Comparison of ENCODE assay signal across 9 mouse cellular contexts in genomic region chr13:8869578-8870157, GRCm38 (mm10). TPM values are rescaled to one million over a fixed set of nuclear protein-coding genes. Genes with fewer than 3 reads are reported as not detected.
DNase-seq lines count a peak whose midpoint lies in the region; ATAC-seq and TF ChIP-seq lines count a peak whose summit lies in the region.
"Had no signal": no experiment of that assay in that cellular context is flagged by ENCODE, and none has a peak within 500 bp of the region (broad histone marks: within the 10 kb centered on the region; RNA-seq: fewer than 3 reads in every experiment).

No protein-coding gene starts in this region.

- no peaks in the 10 kb centered on the region for H3K27me3 ChIP-seq in embryonic facial prominence, embryonic 11.5 days (ENCODE audit: control insufficient read depth, insufficient read depth, low read length)
- H3K27me3 ChIP-seq in midbrain, postnatal 0 days (ENCODE audit: insufficient read depth, low read length), result no peaks in the 10 kb centered on the region

- no peak for ATAC-seq in embryonic facial prominence, embryonic 11.5 days (replicated peaks; ENCODE audit: insufficient number of reproducible peaks, low FRiP score, low TSS enrichment, low read depth)
- ATAC-seq in midbrain, postnatal 0 days (ENCODE audit: low FRiP score), result no peak

- peak overlapping the region; percentile 85 for H3K9ac ChIP-seq in embryonic facial prominence, embryonic 11.5 days (replicated peaks; ENCODE audit: low read length)
- peak overlapping the region; percentile 92 for H3K9ac ChIP-seq in midbrain, postnatal 0 days (replicated peaks; ENCODE audit: low read length, poor library complexity, severe bottlenecking)

- peak overlapping the region; percentile 99; the same call in 1 of the 2 replicates for H3K27ac ChIP-seq in layer of hippocampus, adult 2 months
- no peak overlapping the region for H3K27ac ChIP-seq in embryonic facial prominence, embryonic 11.5 days (replicated peaks; ENCODE audit: low read depth, low read length)
- H3K27ac ChIP-seq in midbrain, postnatal 0 days (ENCODE audit: low read depth, low read length), result no peak overlapping the region

- peak overlapping the region; percentile 69 for H3K4me3 ChIP-seq in layer of hippocampus, adult 2 months
- H3K4me3 ChIP-seq in embryonic facial prominence, embryonic 11.5 days (ENCODE audit: low read depth, low read length), result peak overlapping the region; percentile 85
- H3K4me3 ChIP-seq in midbrain, postnatal 0 days (ENCODE audit: low read depth, low read length), result peak overlapping the region; percentile 86

- no peaks in the 10 kb centered on the region for H3K36me3 ChIP-seq in embryonic facial prominence, embryonic 11.5 days (replicated peaks; ENCODE audit: control insufficient read depth, insufficient read depth, low read depth, low read length)
- H3K36me3 ChIP-seq in midbrain, postnatal 0 days (ENCODE audit: insufficient read depth, low read length), result no peaks in the 10 kb centered on the region

- no peaks in the 10 kb centered on the region for H3K9me3 ChIP-seq in embryonic facial prominence, embryonic 11.5 days (replicated peaks; ENCODE audit: control insufficient read depth, low read length)
- no peaks in the 10 kb centered on the region for H3K9me3 ChIP-seq in midbrain, postnatal 0 days (ENCODE audit: low read length)

- WGBS in embryonic facial prominence, embryonic 11.5 days, result 75% methylated on average over 5 of the region's 5 CpGs
- WGBS in midbrain, postnatal 0 days, result 65% methylated on average over 5 of the region's 5 CpGs

- no peak for DNase-seq in layer of hippocampus, adult 2 months (ENCODE audit: low spot score in 2 of 2)
- no peak for DNase-seq in layer of hippocampus, postnatal 14 days (ENCODE audit: low spot score in 2 of 2)
- DNase-seq in embryonic facial prominence, embryonic 11.5 days (ENCODE audit: low spot score), result no peak
- DNase-seq in induced T-regulatory cell, adult 2 months (ENCODE audit: low read depth), result peak; percentile 65
- DNase-seq in midbrain, postnatal 0 days (ENCODE audit: low spot score), result no peak
- no peak for DNase-seq in frontal cortex, postnatal 10 days (ENCODE audit: low spot score in 2 of 2)
- no peak for DNase-seq in spleen, postnatal 36 days (ENCODE audit: low spot score in 2 of 2)
- DNase-seq in layer of hippocampus, adult 9-11 months, result no peak
- DNase-seq: adrenal gland, postnatal 14 days had no signal

- no peak for TF ChIP-seq CTCF in layer of hippocampus, adult 2 months (conservative IDR thresholded peaks at IDR 0.05)
- no peak for TF ChIP-seq CTCF in midbrain, postnatal 0 days (IDR thresholded peaks at IDR 0.05)

- peak overlapping the region; percentile 68 for H3K4me2 ChIP-seq in embryonic facial prominence, embryonic 11.5 days (ENCODE audit: low read depth, low read length)
- peak overlapping the region; percentile 62 for H3K4me2 ChIP-seq in midbrain, postnatal 0 days (ENCODE audit: low read depth, low read length, poor library complexity, severe bottlenecking)

- H3K4me1 ChIP-seq in embryonic facial prominence, embryonic 11.5 days (ENCODE audit: control insufficient read depth, insufficient read depth, low read length), result no peaks in the 10 kb centered on the region
- H3K4me1 ChIP-seq in midbrain, postnatal 0 days (ENCODE audit: insufficient read depth, low read length), result peaks cover 2% of the 10 kb centered on the region; the same call in 1 of the 2 replicates

RNA-seq across cellular contexts. Expression of gene Wdr37, which starts 2.0 kb away (rescaled TPM):
- 10 to 100 TPM; 88.3 to 92.9 TPM for total RNA-seq in layer of hippocampus, adult 2 months (2021)
- total RNA-seq in layer of hippocampus, postnatal 14 days (2021), result 10 to 100 TPM; 83.8 to 87.4 TPM
- 33.7 and 35.6 TPM in 2 replicates for polyA plus RNA-seq in embryonic facial prominence, embryonic 11.5 days (2014; fragmentation: Nextera tagmentation; extraction: Ambion mirVana)
- total RNA-seq in midbrain, postnatal 0 days (2014; rRNA removed), result 60.1 and 79.5 TPM in 2 replicates
- polyA plus RNA-seq in midbrain, postnatal 0 days (2015; fragmentation: Nextera tagmentation; extraction: Ambion mirVana), result 39.3 and 40.7 TPM in 2 replicates

RNA-seq across cellular contexts. Expression of gene Idi1, which starts 15.6 kb away (rescaled TPM):
- 10 to 100 TPM; 28.4 to 32.1 TPM for total RNA-seq in layer of hippocampus, adult 2 months (2021)
- total RNA-seq in layer of hippocampus, postnatal 14 days (2021), result 10 to 100 TPM; 54.8 to 61.4 TPM
- polyA plus RNA-seq in embryonic facial prominence, embryonic 11.5 days (2014; fragmentation: Nextera tagmentation; extraction: Ambion mirVana), result 111 and 125 TPM in 2 replicates
- 39.2 and 42.6 TPM in 2 replicates for total RNA-seq in midbrain, postnatal 0 days (2014; rRNA removed)
- 60.4 and 65.2 TPM in 2 replicates for polyA plus RNA-seq in midbrain, postnatal 0 days (2015; fragmentation: Nextera tagmentation; extraction: Ambion mirVana)
